In genomic region chr8:95833435-95833984, GRCm38 (mm10) we compare ENCODE assay signal across 8 mouse cellular contexts. TPM values are rescaled to one million over a fixed set of nuclear protein-coding genes. Genes with fewer than 3 reads are reported as not detected.
DNase-seq lines count a peak whose midpoint lies in the region; ATAC-seq lines count a peak whose summit lies in the region.

No protein-coding gene starts in this region.

- peak overlapping the region; percentile 50 for H3K9ac ChIP-seq in hindbrain, embryonic 16.5 days (ENCODE audit: low read depth, low read length)
- peak overlapping the region; percentile 61 for H3K9ac ChIP-seq in liver, embryonic 13.5 days
- H3K9ac ChIP-seq in stomach, embryonic 16.5 days (ENCODE audit: low read length): peak overlapping the region; percentile 54

- ATAC-seq in hindbrain, embryonic 16.5 days: peak; percentile 53
- peak; percentile 82 for ATAC-seq in liver, embryonic 13.5 days (ENCODE audit: low read depth)
- peak; percentile 65 for ATAC-seq in stomach, embryonic 16.5 days (ENCODE audit: insufficient read depth, low FRiP score)

- H3K4me3 ChIP-seq in hindbrain, embryonic 16.5 days (ENCODE audit: low read length): peak overlapping the region; percentile 38
- H3K4me3 ChIP-seq in liver, embryonic 13.5 days (replicated peaks): peak overlapping the region; percentile 43
- peak overlapping the region; percentile 38 for H3K4me3 ChIP-seq in stomach, embryonic 16.5 days (replicated peaks; ENCODE audit: low read length)

- H3K4me2 ChIP-seq in hindbrain, embryonic 16.5 days (ENCODE audit: low read length): peak overlapping the region; percentile 57
- H3K4me2 ChIP-seq in liver, embryonic 13.5 days: peak overlapping the region; percentile 69
- peak overlapping the region; percentile 61 for H3K4me2 ChIP-seq in stomach, embryonic 16.5 days (ENCODE audit: low read depth, low read length)

- H3K36me3 ChIP-seq in hindbrain, embryonic 16.5 days (ENCODE audit: control insufficient read depth, insufficient read depth, low read length): peaks cover 11% of the 10 kb centered on the region
- no peaks in the 10 kb centered on the region for H3K36me3 ChIP-seq in liver, embryonic 13.5 days
- H3K36me3 ChIP-seq in stomach, embryonic 16.5 days (ENCODE audit: control insufficient read depth, insufficient read depth, low read length): no peaks in the 10 kb centered on the region

- WGBS in hindbrain, embryonic 16.5 days: 1% methylated on average over 16 of the region's 16 CpGs
- under 1% methylated on average over 16 of the region's 16 CpGs for WGBS in liver, embryonic 13.5 days (ENCODE audit: insufficient replicate concordance)
- WGBS in stomach, embryonic 16.5 days: 2% methylated on average over 16 of the region's 16 CpGs

- DNase-seq in adrenal gland, postnatal 10 days: peak; percentile 13
- DNase-seq in adrenal gland, adult 8-10 months: no peak
- peak; percentile 88 for DNase-seq in embryo, embryonic 10.5 days (ENCODE audit: low spot score)
- peak; percentile 60 for DNase-seq in liver, embryonic 13.5 days
- no peak for DNase-seq in spleen, postnatal 4 days (ENCODE audit: low spot score in 2 of 2)
- DNase-seq in urinary bladder, adult 2 months (ENCODE audit: low spot score): no peak

- H3K4me1 ChIP-seq in hindbrain, embryonic 16.5 days (ENCODE audit: control insufficient read depth, insufficient read depth, low read depth, low read length): peaks cover 12% of the 10 kb centered on the region
- peaks cover 29% of the 10 kb centered on the region for H3K4me1 ChIP-seq in liver, embryonic 13.5 days (replicated peaks)
- H3K4me1 ChIP-seq in stomach, embryonic 16.5 days (ENCODE audit: control insufficient read depth, insufficient read depth, low read length): peaks cover 6% of the 10 kb centered on the region; the same call in 1 of the 2 replicates

- H3K9me3 ChIP-seq in hindbrain, embryonic 16.5 days (ENCODE audit: control insufficient read depth, low read length): no peaks in the 10 kb centered on the region
- H3K9me3 ChIP-seq in liver, embryonic 13.5 days (replicated peaks): no peaks in the 10 kb centered on the region
- H3K9me3 ChIP-seq in stomach, embryonic 16.5 days (replicated peaks; ENCODE audit: control insufficient read depth, low read length): no peaks in the 10 kb centered on the region

- no peaks in the 10 kb centered on the region for H3K27me3 ChIP-seq in hindbrain, embryonic 16.5 days (replicated peaks; ENCODE audit: control insufficient read depth, insufficient read depth, low read length)
- no peaks in the 10 kb centered on the region for H3K27me3 ChIP-seq in liver, embryonic 13.5 days
- H3K27me3 ChIP-seq in stomach, embryonic 16.5 days (ENCODE audit: control insufficient read depth, insufficient read depth, low read length): no peaks in the 10 kb centered on the region

- no peak overlapping the region for H3K27ac ChIP-seq in hindbrain, embryonic 16.5 days (ENCODE audit: low read depth, low read length)
- H3K27ac ChIP-seq in liver, embryonic 13.5 days: peak overlapping the region; percentile 80
- no peak overlapping the region; the same call in 1 of the 2 replicates for H3K27ac ChIP-seq in stomach, embryonic 16.5 days (ENCODE audit: low read length)

RNA-seq across cellular contexts. Expression of gene Sap18b, which starts 8.4 kb away (rescaled TPM):
- 100 to 1,000 TPM; 154 to 168 TPM for total RNA-seq in adrenal gland, postnatal 10 days (2021)
- 100 to 1,000 TPM in 2 of 4 experiments, 10 to 100 TPM in 2; 70.8 to 216 (median 120) TPM for total RNA-seq in adrenal gland, adult 8-10 months (2022)
- 228 and 256 TPM in 2 replicates for polyA plus RNA-seq in hindbrain, embryonic 16.5 days (2015; fragmentation: Nextera tagmentation; extraction: Ambion mirVana)
- 295 and 356 TPM in 2 replicates for polyA plus RNA-seq in liver, embryonic 13.5 days (2015; fragmentation: Nextera tagmentation; extraction: Ambion mirVana)
- polyA plus RNA-seq in stomach, embryonic 16.5 days (2015; fragmentation: Nextera tagmentation; extraction: Ambion mirVana): 327 and 366 TPM in 2 replicates
- 122 and 134 TPM in 2 replicates for polyA plus RNA-seq in urinary bladder, adult 2 months (2012; rRNA removed)

RNA-seq across cellular contexts. Expression of gene Slc38a7, which starts 19.8 kb away (rescaled TPM):
- total RNA-seq in adrenal gland, postnatal 10 days (2021): 10 to 100 TPM; 12.9 to 15.5 TPM
- total RNA-seq in adrenal gland, adult 8-10 months (2022): 10 to 100 TPM; 21.9 to 27.3 (median 26.1) TPM
- 26.2 and 28.9 TPM in 2 replicates for polyA plus RNA-seq in hindbrain, embryonic 16.5 days (2015; fragmentation: Nextera tagmentation; extraction: Ambion mirVana)
- 7.1 and 9.1 TPM in 2 replicates for polyA plus RNA-seq in liver, embryonic 13.5 days (2015; fragmentation: Nextera tagmentation; extraction: Ambion mirVana)
- 13.7 and 14.5 TPM in 2 replicates for polyA plus RNA-seq in stomach, embryonic 16.5 days (2015; fragmentation: Nextera tagmentation; extraction: Ambion mirVana)
- polyA plus RNA-seq in urinary bladder, adult 2 months (2012; rRNA removed): 19.9 and 22.2 TPM in 2 replicates

RNA-seq across cellular contexts. Expression of gene Cnot1, which starts 26.2 kb away (rescaled TPM):
- 100 to 1,000 TPM; 120 to 163 TPM for total RNA-seq in adrenal gland, postnatal 10 days (2021)
- 100 to 1,000 TPM; 150 to 189 (median 178) TPM for total RNA-seq in adrenal gland, adult 8-10 months (2022)
- polyA plus RNA-seq in hindbrain, embryonic 16.5 days (2015; fragmentation: Nextera tagmentation; extraction: Ambion mirVana): 31.3 and 42.3 TPM in 2 replicates
- polyA plus RNA-seq in liver, embryonic 13.5 days (2015; fragmentation: Nextera tagmentation; extraction: Ambion mirVana): 24.5 and 30.6 TPM in 2 replicates
- polyA plus RNA-seq in stomach, embryonic 16.5 days (2015; fragmentation: Nextera tagmentation; extraction: Ambion mirVana): 66.0 and 70.4 TPM in 2 replicates
- polyA plus RNA-seq in urinary bladder, adult 2 months (2012; rRNA removed): 52.5 and 62.5 TPM in 2 replicates

RNA-seq across cellular contexts. Expression of gene Got2, which starts 54.8 kb away (rescaled TPM):
- 100 to 1,000 TPM; 163 to 165 TPM for total RNA-seq in adrenal gland, postnatal 10 days (2021)
- total RNA-seq in adrenal gland, adult 8-10 months (2022): 100 to 1,000 TPM; 137 to 150 (median 143) TPM
- 243 and 252 TPM in 2 replicates for polyA plus RNA-seq in hindbrain, embryonic 16.5 days (2015; fragmentation: Nextera tagmentation; extraction: Ambion mirVana)
- polyA plus RNA-seq in liver, embryonic 13.5 days (2015; fragmentation: Nextera tagmentation; extraction: Ambion mirVana): 199 and 242 TPM in 2 replicates
- polyA plus RNA-seq in stomach, embryonic 16.5 days (2015; fragmentation: Nextera tagmentation; extraction: Ambion mirVana): 186 and 188 TPM in 2 replicates
- polyA plus RNA-seq in urinary bladder, adult 2 months (2012; rRNA removed): 99.3 and 124 TPM in 2 replicates

Comparison
In these comparisons a context has a peak if more than half of its experiments do, and no peak if none do; other contexts are left out.
1. DNase-seq: peak in adrenal gland, postnatal 10 days (single experiment), embryo, embryonic 10.5 days (single experiment) and liver, embryonic 13.5 days (single experiment); none in adrenal gland, adult 8-10 months (single experiment), spleen, postnatal 4 days (0 of 2) and urinary bladder, adult 2 months (single experiment).
2. Peak in every context shown above with its lines, with median percentiles within 50 percentile points of each other: ATAC-seq, H3K4me2 ChIP-seq, H3K4me3 ChIP-seq and H3K9ac ChIP-seq.